In genomic region chr4:91060933-91061332, GRCm38 (mm10) we compare ENCODE assay signal across 26 mouse cellular contexts.
DNase-seq lines count a peak whose midpoint lies in the region; ATAC-seq and TF ChIP-seq lines count a peak whose summit lies in the region.
"Had no signal": no experiment of that assay in that cellular context is flagged by ENCODE, and none has a peak within 500 bp of the region (broad histone marks: within the 10 kb centered on the region; RNA-seq: fewer than 3 reads in every experiment).

No protein-coding gene starts in this region.

- H3K4me3 ChIP-seq in kidney, postnatal 0 days (replicated peaks; ENCODE audit: low read depth, low read length), result no peak overlapping the region
- H3K4me3 ChIP-seq in lung, embryonic 15.5 days, result no peak overlapping the region
- H3K4me3 ChIP-seq: embryonic facial prominence, embryonic 12.5 days; embryonic facial prominence, embryonic 15.5 days; heart, adult 2 months; heart, embryonic 10.5 days; heart, embryonic 13.5 days had no signal

- 67% methylated on average over 2 of the region's 2 CpGs for WGBS in kidney, postnatal 0 days
- WGBS in lung, embryonic 15.5 days, result 56% methylated on average over 2 of the region's 2 CpGs

- ATAC-seq in kidney, postnatal 0 days (replicated peaks; ENCODE audit: low FRiP score, low read depth), result no peak
- peak; percentile 57; the same call in 1 of the 2 replicates for ATAC-seq in lung, embryonic 15.5 days (ENCODE audit: borderline replicate concordance, extremely low read depth, low FRiP score, low TSS enrichment)
- no peak for ATAC-seq in frontal cortex, adult (ENCODE audit: low TSS enrichment)
- ATAC-seq: activated CD4-positive, CD25-positive, alpha-beta regulatory T cell, adult 4 months; forebrain, embryonic 14.5 days; forebrain, postnatal 0 days had no signal

- no peaks in the 10 kb centered on the region for H3K27me3 ChIP-seq in kidney, postnatal 0 days (ENCODE audit: insufficient read depth, low read length)
- H3K27me3 ChIP-seq in lung, embryonic 15.5 days, result no peaks in the 10 kb centered on the region
- H3K27me3 ChIP-seq: embryonic facial prominence, embryonic 12.5 days; embryonic facial prominence, embryonic 15.5 days; heart, embryonic 13.5 days had no signal

- peak; percentile 14 for DNase-seq in kidney, postnatal 0 days (ENCODE audit: low spot score)
- no peak for DNase-seq in kidney, postnatal 4 days
- peak; percentile 48 for DNase-seq in lung, postnatal 10 days
- peak; percentile 57 for DNase-seq in lung, postnatal 36 days
- no peak for DNase-seq in embryo, embryonic 9.5 days (ENCODE audit: extremely low spot score)
- DNase-seq in layer of hippocampus, adult 9-11 months, result no peak
- DNase-seq: adrenal gland, adult 8-10 months; adrenal gland, postnatal 25 days; cerebellum, adult 11-12 months; cerebellum, adult 9-10 months; cerebellum, postnatal 14 days; forebrain, postnatal 0 days; gastrocnemius, postnatal 10 days; gastrocnemius, postnatal 36 days; heart, adult 2 months; heart, postnatal 14 days; heart, postnatal 4 days had no signal

- H3K4me2 ChIP-seq in kidney, postnatal 0 days (ENCODE audit: low read length), result no peak overlapping the region
- no peak overlapping the region for H3K4me2 ChIP-seq in lung, embryonic 15.5 days
- H3K4me2 ChIP-seq: embryonic facial prominence, embryonic 12.5 days; embryonic facial prominence, embryonic 15.5 days; heart, embryonic 13.5 days; hindbrain, embryonic 14.5 days had no signal

- no peak overlapping the region for H3K9ac ChIP-seq in kidney, postnatal 0 days (ENCODE audit: low read depth, low read length)
- H3K9ac ChIP-seq in lung, embryonic 15.5 days, result no peak overlapping the region
- H3K9ac ChIP-seq: embryonic facial prominence, embryonic 12.5 days; embryonic facial prominence, embryonic 15.5 days; forebrain, postnatal 0 days; heart, embryonic 13.5 days; hindbrain, embryonic 14.5 days had no signal

- H3K9me3 ChIP-seq in kidney, postnatal 0 days (replicated peaks; ENCODE audit: low read length), result no peaks in the 10 kb centered on the region
- H3K9me3 ChIP-seq in lung, embryonic 15.5 days, result no peaks in the 10 kb centered on the region
- H3K9me3 ChIP-seq: embryonic facial prominence, embryonic 12.5 days; embryonic facial prominence, embryonic 15.5 days; heart, embryonic 10.5 days; heart, embryonic 13.5 days had no signal

- H3K27ac ChIP-seq in kidney, postnatal 0 days, result no peak overlapping the region
- no peak overlapping the region for H3K27ac ChIP-seq in lung, embryonic 15.5 days
- H3K27ac ChIP-seq: embryonic facial prominence, embryonic 12.5 days; embryonic facial prominence, embryonic 15.5 days; heart, adult 2 months; heart, embryonic 10.5 days; heart, embryonic 13.5 days; hindbrain, embryonic 14.5 days had no signal

- H3K36me3 ChIP-seq in kidney, postnatal 0 days (ENCODE audit: insufficient read depth, low read length), result no peaks in the 10 kb centered on the region
- no peaks in the 10 kb centered on the region for H3K36me3 ChIP-seq in lung, embryonic 15.5 days
- H3K36me3 ChIP-seq: embryonic facial prominence, embryonic 12.5 days; embryonic facial prominence, embryonic 15.5 days; heart, embryonic 10.5 days; heart, embryonic 13.5 days had no signal

- TF ChIP-seq CTCF in kidney, postnatal 0 days (IDR thresholded peaks at IDR 0.05; ENCODE audit: low read depth), result no peak

- H3K4me1 ChIP-seq in kidney, postnatal 0 days (replicated peaks; ENCODE audit: insufficient read depth, low read length), result no peaks in the 10 kb centered on the region
- H3K4me1 ChIP-seq in lung, embryonic 15.5 days, result no peaks in the 10 kb centered on the region
- H3K4me1 ChIP-seq: embryonic facial prominence, embryonic 12.5 days; embryonic facial prominence, embryonic 15.5 days; heart, embryonic 10.5 days; heart, embryonic 13.5 days had no signal

Comparison
In these comparisons a context has a peak if more than half of its experiments do, and no peak if none do; other contexts are left out.
1. DNase-seq: peak in kidney, postnatal 0 days (single experiment), lung, postnatal 10 days (single experiment) and lung, postnatal 36 days (single experiment); none in kidney, postnatal 4 days (0 of 2), embryo, embryonic 9.5 days (single experiment) and layer of hippocampus, adult 9-11 months (single experiment).